Mouse (Mus musculus): ENCODE measurements around the gene 1520401A03Rik. TPM values are rescaled to one million over a fixed set of nuclear protein-coding genes. Genes with fewer than 3 reads are reported as not detected.

1520401A03Rik gene
- polyA plus RNA-seq, 1 experiment from 2014 or later: 0.16 TPM

DNA sequence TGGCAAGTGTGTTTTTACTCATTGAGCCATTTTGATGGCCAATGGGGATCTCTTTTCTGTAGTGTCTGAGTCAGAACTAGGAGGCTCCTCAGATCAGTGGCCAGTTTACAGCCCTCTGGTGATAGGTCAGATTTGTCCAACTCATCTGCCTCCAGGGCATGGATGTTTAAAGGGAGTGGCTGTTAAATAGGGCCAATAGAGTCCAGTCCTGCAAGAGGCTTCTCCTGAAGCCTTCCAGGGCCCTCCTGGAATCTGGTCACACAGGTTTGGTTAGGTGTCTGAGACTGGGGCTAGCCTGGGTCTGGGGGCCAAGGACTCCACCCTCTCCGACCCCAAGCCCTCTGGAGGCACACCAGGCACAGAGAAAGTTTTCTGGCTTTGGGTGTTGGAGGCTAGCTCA, 28.1 kb downstream of the 1520401A03Rik start:
- DNase-seq (ENCODE audit: low spot score): no peak

DNA sequence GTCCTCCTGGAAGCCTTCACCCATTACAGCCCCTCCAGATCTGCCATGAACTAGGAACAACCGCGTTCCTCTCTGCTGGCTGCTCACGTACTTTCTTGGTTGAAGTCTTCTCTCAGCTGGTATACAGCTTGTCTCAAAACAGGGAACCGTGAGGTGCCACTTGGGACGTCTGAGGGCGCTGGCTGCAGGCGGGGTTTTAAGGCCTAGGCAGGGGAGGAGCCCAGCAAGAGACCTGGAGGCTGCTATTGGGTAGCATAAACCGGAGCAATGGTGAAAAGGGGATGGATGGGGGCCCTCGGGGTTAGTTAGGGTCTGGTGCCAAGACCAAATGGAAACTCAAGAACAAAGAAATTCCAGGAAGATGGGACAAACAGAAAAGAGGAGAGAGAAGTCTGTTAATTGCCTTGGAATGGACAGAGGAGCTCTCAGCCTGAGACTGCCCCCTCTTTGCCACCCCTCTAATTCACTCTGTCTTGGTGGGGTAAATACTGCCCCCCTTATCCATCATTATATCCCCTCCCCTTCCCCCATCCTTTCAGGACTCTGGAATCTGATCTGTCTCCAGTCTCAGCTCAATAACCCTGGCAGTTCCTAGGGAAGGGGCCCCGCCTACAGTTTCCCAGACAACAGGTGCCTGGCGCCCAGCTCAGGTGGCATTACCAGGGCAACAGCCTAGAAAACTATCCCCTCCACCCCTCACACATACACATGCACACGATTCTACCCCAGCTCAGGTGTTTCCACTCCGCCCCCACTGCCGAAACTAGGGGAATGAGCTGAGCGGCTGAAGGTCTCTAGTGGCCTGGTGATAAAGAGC, 38.5 kb downstream of the 1520401A03Rik start, which contains the start of gene Cldn9:
Cldn9 (minus strand) TSS at position 171 of the 817 bp plus-strand sequence.
- Histone ChIP-seq H3K4me2 (replicated peaks; ENCODE audit: low read depth) (no peak within 1 kb of the TSS), H3K4me1 (replicated peaks; ENCODE audit: control insufficient read depth, insufficient read depth) (peaks cover 2% of the 10 kb centered on the region; the same call in 1 of the 2 replicates), H3K27ac (replicated peaks) (no peak within 1 kb of the TSS), H3K27me3 (ENCODE audit: control insufficient read depth, insufficient read depth, low read length) (0 out of 2 replicates have a peak, but pooled peaks cover 2% of the 10 kb centered on the region), H3K9ac (ENCODE audit: low read length) (no peak within 1 kb of the TSS), H3K4me3 (ENCODE audit: low read depth, low read length) (no peak within 1 kb of the TSS), H3K36me3 (ENCODE audit: control insufficient read depth, insufficient read depth, low read length) (no peaks in the 10 kb centered on the region), H3K9me3 (ENCODE audit: control insufficient read depth, low read length) (no peaks in the 10 kb centered on the region)
- 29% methylated on average over 15 of the region's 15 CpGs for WGBS
- TF ChIP-seq CTCF (IDR thresholded peaks at IDR 0.05; ENCODE audit: low read depth) (no peak), EP300 (optimal IDR thresholded peaks at IDR 0.05) (no peak)
- ATAC-seq (ENCODE audit: low FRiP score, low TSS enrichment) (no peak), DNase-seq (ENCODE audit: low spot score) (no peak)

More for the DNA sequence above, 28.1 kb downstream of the 1520401A03Rik start:
- Histone ChIP-seq H3K27me3 (ENCODE audit: control insufficient read depth, insufficient read depth, low read length) (no peaks in the 10 kb centered on the region), H3K4me3 (ENCODE audit: low read depth, low read length) (no peak overlapping the region), H3K9ac (ENCODE audit: low read length) (no peak overlapping the region), H3K4me1 (replicated peaks; ENCODE audit: control insufficient read depth, insufficient read depth) (no peaks in the 10 kb centered on the region), H3K9me3 (ENCODE audit: control insufficient read depth, low read length) (no peaks in the 10 kb centered on the region), H3K4me2 (replicated peaks; ENCODE audit: low read depth) (no peak overlapping the region), H3K36me3 (ENCODE audit: control insufficient read depth, insufficient read depth, low read length) (no peaks in the 10 kb centered on the region), H3K27ac (replicated peaks) (no peak overlapping the region)
- 61% methylated on average over 1 of the region's 1 CpGs for WGBS
- TF ChIP-seq CTCF (IDR thresholded peaks at IDR 0.05; ENCODE audit: low read depth): no peak
- no peak for TF ChIP-seq EP300 (optimal IDR thresholded peaks at IDR 0.05)
- ATAC-seq (ENCODE audit: low FRiP score, low TSS enrichment): no peak

DNA sequence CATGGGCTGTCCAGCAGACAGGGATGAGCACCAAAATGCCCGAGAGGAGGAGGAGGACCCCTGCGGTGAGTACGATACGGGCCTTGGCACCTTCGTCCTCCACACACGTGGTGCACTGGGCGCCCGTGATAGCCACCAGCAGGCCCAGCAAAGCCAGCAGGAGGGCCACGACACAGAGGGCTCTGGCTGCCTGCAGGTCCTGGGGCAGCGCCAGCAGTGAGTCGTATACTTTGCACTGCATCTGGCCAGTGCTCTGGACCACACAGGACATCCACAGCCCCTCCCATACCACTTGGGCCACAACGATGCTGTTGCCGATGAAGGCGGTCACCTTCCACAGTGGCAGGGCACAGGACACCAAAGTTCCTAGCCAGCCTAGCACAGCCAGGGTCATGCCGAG, 39.4 kb downstream of the 1520401A03Rik start:
- no peak overlapping the region for H3K9ac ChIP-seq (ENCODE audit: low read length)
- peaks cover 2% of the 10 kb centered on the region; the same call in 1 of the 2 replicates for H3K4me1 ChIP-seq (replicated peaks; ENCODE audit: control insufficient read depth, insufficient read depth)
- TF ChIP-seq CTCF (IDR thresholded peaks at IDR 0.05; ENCODE audit: low read depth) (no peak), EP300 (optimal IDR thresholded peaks at IDR 0.05) (no peak)
- H3K9me3 ChIP-seq (ENCODE audit: control insufficient read depth, low read length): no peaks in the 10 kb centered on the region
- H3K36me3 ChIP-seq (ENCODE audit: control insufficient read depth, insufficient read depth, low read length): no peaks in the 10 kb centered on the region
- ATAC-seq (ENCODE audit: low FRiP score, low TSS enrichment): no peak
- H3K4me2 ChIP-seq (replicated peaks; ENCODE audit: low read depth): no peak overlapping the region
- no peak overlapping the region for H3K4me3 ChIP-seq (ENCODE audit: low read depth, low read length)
- WGBS: 37% methylated on average over 15 of the region's 15 CpGs
- 0 out of 2 replicates have a peak, but pooled peaks cover 2% of the 10 kb centered on the region for H3K27me3 ChIP-seq (ENCODE audit: control insufficient read depth, insufficient read depth, low read length)
- no peak for DNase-seq (ENCODE audit: low spot score)
- no peak overlapping the region for H3K27ac ChIP-seq (replicated peaks)

DNA sequence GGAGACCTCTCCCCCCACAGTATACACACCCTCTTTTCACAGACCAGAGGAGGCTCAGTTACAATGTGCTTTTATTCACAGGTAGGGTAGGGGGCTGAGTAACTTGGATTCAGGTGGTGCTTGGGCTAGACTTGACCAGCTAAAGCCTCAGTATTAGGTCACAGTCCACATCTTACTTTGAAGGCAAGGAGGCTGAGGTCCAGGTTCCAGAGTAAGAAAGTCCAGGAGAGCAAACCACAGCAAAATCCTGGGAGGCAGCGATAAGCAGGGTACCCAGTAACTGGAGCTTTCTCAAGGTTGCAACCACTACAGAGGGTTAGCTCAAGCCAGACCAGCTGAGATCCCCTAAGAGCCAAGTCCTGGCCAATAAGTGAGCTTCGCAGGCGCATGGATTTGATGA, 40.1 kb downstream of the 1520401A03Rik start:
- H3K4me1 ChIP-seq (replicated peaks; ENCODE audit: control insufficient read depth, insufficient read depth): peaks cover 4% of the 10 kb centered on the region; the same call in 1 of the 2 replicates
- no peak for ATAC-seq (ENCODE audit: low FRiP score, low TSS enrichment)
- H3K9ac ChIP-seq (ENCODE audit: low read length): no peak overlapping the region
- no peaks in the 10 kb centered on the region for H3K9me3 ChIP-seq (ENCODE audit: control insufficient read depth, low read length)
- TF ChIP-seq EP300 (optimal IDR thresholded peaks at IDR 0.05): no peak
- no peak for TF ChIP-seq CTCF (IDR thresholded peaks at IDR 0.05; ENCODE audit: low read depth)
- no peaks in the 10 kb centered on the region for H3K36me3 ChIP-seq (ENCODE audit: control insufficient read depth, insufficient read depth, low read length)
- H3K27ac ChIP-seq (replicated peaks): no peak overlapping the region
- no peak for DNase-seq (ENCODE audit: low spot score)
- WGBS: 84% methylated on average over 3 of the region's 3 CpGs
- no peak overlapping the region for H3K4me2 ChIP-seq (replicated peaks; ENCODE audit: low read depth)
- no peak overlapping the region for H3K4me3 ChIP-seq (ENCODE audit: low read depth, low read length)
- H3K27me3 ChIP-seq (ENCODE audit: control insufficient read depth, insufficient read depth, low read length): 0 out of 2 replicates have a peak, but pooled peaks cover 2% of the 10 kb centered on the region

DNA sequence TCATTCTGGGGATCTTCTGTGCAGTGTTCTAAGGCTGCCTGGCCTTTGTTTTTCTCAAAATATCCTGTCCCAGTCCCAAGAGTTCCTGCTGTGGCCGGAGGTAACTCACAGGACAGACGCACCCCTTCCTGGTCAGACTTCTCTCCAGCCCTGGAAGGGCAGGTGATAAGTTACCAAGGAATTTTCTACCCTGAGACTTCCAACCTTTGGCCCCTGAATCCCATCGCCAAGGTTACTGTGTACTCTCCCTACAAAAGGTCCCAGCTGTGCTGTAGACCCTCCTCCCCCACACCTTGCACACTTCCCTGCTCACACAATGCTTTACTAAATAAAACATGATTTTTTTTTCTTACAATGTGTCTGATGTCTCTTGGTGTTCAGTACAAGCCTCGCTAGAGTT, 40.5 kb downstream of the 1520401A03Rik start:
- no peak for DNase-seq (ENCODE audit: low spot score)
- no peak overlapping the region for H3K4me3 ChIP-seq (ENCODE audit: low read depth, low read length)
- no peak for TF ChIP-seq CTCF (IDR thresholded peaks at IDR 0.05; ENCODE audit: low read depth)
- TF ChIP-seq EP300 (optimal IDR thresholded peaks at IDR 0.05): no peak
- no peak overlapping the region for H3K9ac ChIP-seq (ENCODE audit: low read length)
- H3K27me3 ChIP-seq (ENCODE audit: control insufficient read depth, insufficient read depth, low read length): 0 out of 2 replicates have a peak, but pooled peaks cover 2% of the 10 kb centered on the region
- no peak overlapping the region for H3K27ac ChIP-seq (replicated peaks)
- H3K36me3 ChIP-seq (ENCODE audit: control insufficient read depth, insufficient read depth, low read length): no peaks in the 10 kb centered on the region
- ATAC-seq (ENCODE audit: low FRiP score, low TSS enrichment): 0 out of 2 replicates have a peak, but pooled peaks have one; percentile 12
- peaks cover 5% of the 10 kb centered on the region; the same call in 1 of the 2 replicates for H3K4me1 ChIP-seq (replicated peaks; ENCODE audit: control insufficient read depth, insufficient read depth)
- H3K9me3 ChIP-seq (ENCODE audit: control insufficient read depth, low read length): no peaks in the 10 kb centered on the region
- 36% methylated on average over 4 of the region's 4 CpGs for WGBS
- H3K4me2 ChIP-seq (replicated peaks; ENCODE audit: low read depth): no peak overlapping the region

DNA sequence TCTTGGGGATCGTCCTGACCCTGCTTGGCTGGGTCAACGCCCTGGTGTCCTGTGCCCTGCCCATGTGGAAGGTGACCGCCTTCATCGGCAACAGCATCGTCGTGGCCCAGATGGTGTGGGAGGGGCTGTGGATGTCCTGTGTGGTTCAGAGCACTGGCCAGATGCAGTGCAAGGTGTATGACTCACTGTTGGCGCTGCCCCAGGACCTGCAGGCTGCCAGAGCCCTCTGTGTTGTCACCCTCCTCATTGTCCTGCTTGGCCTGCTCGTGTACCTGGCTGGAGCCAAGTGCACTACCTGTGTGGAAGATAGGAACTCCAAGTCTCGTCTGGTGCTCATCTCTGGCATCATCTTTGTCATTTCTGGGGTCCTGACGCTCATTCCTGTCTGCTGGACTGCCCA, 41.5 kb downstream of the 1520401A03Rik start:
- no peak for TF ChIP-seq CTCF (IDR thresholded peaks at IDR 0.05; ENCODE audit: low read depth)
- TF ChIP-seq EP300 (optimal IDR thresholded peaks at IDR 0.05): no peak
- DNase-seq (ENCODE audit: low spot score) (peak; percentile 81), ATAC-seq (ENCODE audit: low FRiP score, low TSS enrichment) (peak; percentile 75)
- no peak overlapping the region for H3K4me3 ChIP-seq (ENCODE audit: low read depth, low read length)
- no peak overlapping the region for H3K4me2 ChIP-seq (replicated peaks; ENCODE audit: low read depth)
- no peak overlapping the region for H3K9ac ChIP-seq (ENCODE audit: low read length)
- peaks cover 5% of the 10 kb centered on the region; the same call in 1 of the 2 replicates for H3K4me1 ChIP-seq (replicated peaks; ENCODE audit: control insufficient read depth, insufficient read depth)
- WGBS: 48% methylated on average over 10 of the region's 10 CpGs
- no peaks in the 10 kb centered on the region for H3K36me3 ChIP-seq (ENCODE audit: control insufficient read depth, insufficient read depth, low read length)
- no peaks in the 10 kb centered on the region for H3K9me3 ChIP-seq (ENCODE audit: control insufficient read depth, low read length)
- H3K27me3 ChIP-seq (ENCODE audit: control insufficient read depth, insufficient read depth, low read length): 0 out of 2 replicates have a peak, but pooled peaks cover 2% of the 10 kb centered on the region
- H3K27ac ChIP-seq (replicated peaks): no peak overlapping the region
